Mouse (Mus musculus) heart, adult 2 months (tissue): Measurements from ENCODE around the gene Gm10663.

Experiments used
- CTCF ChIP-seq: fragments of 200-600 bp; IDR thresholded peaks from 2 replicates; pipeline ENCODE4 v1.8.1; 2022; ENCODE audit warnings: antibody characterized with exemption, mild to moderate bottlenecking, moderate library complexity
- EP300 ChIP-seq: fragments of 200-500 bp; IDR thresholded peaks from 2 replicates; pipeline ENCODE4 v1.6.1; 2011; ENCODE audit warnings: low read depth, low read length, control low read depth; ENCODE audit not compliant: insufficient read depth

- TF ChIP-seq CTCF: no peak
- no peak for TF ChIP-seq EP300
Measured at GRCm38 (mm10) chr8:65068473-65068819, 6.4 kb upstream of the Gm10663 start.
